Mouse (Mus musculus) fat pad, adult 2 months (tissue): ENCODE data around the gene Fads2.
"Not testable (repeated sequence)": the region's sequence is repeated elsewhere in the genome, so short reads cannot be mapped to it uniquely, and the experiment has no call there.

Source experiments
- DNase-seq: peaks from one replicate; pipeline ENCODE4 v3.0.0-alpha.2; 2011; ENCODE audit warnings: low read depth, low spot score; ENCODE audit errors: extremely low read depth

The Fads2 gene

GRCm38 (mm10) chr19:10101341-10102053, at the start of gene Fads2:
Gene Fads2, minus strand, starts transcription at chr19:10101746.
- DNase-seq, result no peak

GRCm38 (mm10) chr19:10149189-10149588, 47.6 kb upstream of the Fads2 start:
- DNase-seq, result peak; percentile 30

GRCm38 (mm10) chr19:10148555-10148954, 47.0 kb upstream of the Fads2 start:
- DNase-seq, result no peak

GRCm38 (mm10) chr19:10144464-10144863, 42.9 kb upstream of the Fads2 start:
- DNase-seq, result no peak

- no peak for DNase-seq
Measured at GRCm38 (mm10) chr19:10143667-10144066, 42.1 kb upstream of the Fads2 start.

- DNase-seq, result no peak
Measured at GRCm38 (mm10) chr19:10139736-10140135, 38.2 kb upstream of the Fads2 start.

GRCm38 (mm10) chr19:10137423-10137822, 35.9 kb upstream of the Fads2 start:
- DNase-seq, result no peak

GRCm38 (mm10) chr19:10134692-10135091, 33.1 kb upstream of the Fads2 start:
- no peak for DNase-seq

- DNase-seq, result not testable (repeated sequence)
Measured at GRCm38 (mm10) chr19:10129547-10129946, 28.0 kb upstream of the Fads2 start.

- DNase-seq, result no peak
Measured at GRCm38 (mm10) chr19:10126479-10127250, 25.1 kb upstream of the Fads2 start.

- no peak for DNase-seq
Measured at GRCm38 (mm10) chr19:10123892-10124634, 22.5 kb upstream of the Fads2 start.

GRCm38 (mm10) chr19:10122021-10122631, 20.6 kb upstream of the Fads2 start:
- no peak for DNase-seq

- DNase-seq, result no peak
Measured at GRCm38 (mm10) chr19:10116641-10117040, 15.1 kb upstream of the Fads2 start.

GRCm38 (mm10) chr19:10115373-10116158, 14.0 kb upstream of the Fads2 start:
- peak; percentile 84 for DNase-seq

- no peak for DNase-seq
Measured at GRCm38 (mm10) chr19:10112956-10113355, 11.4 kb upstream of the Fads2 start.

- no peak for DNase-seq
Measured at GRCm38 (mm10) chr19:10108666-10109065, 7.1 kb upstream of the Fads2 start.

GRCm38 (mm10) chr19:10108129-10108528, 6.6 kb upstream of the Fads2 start:
- DNase-seq, result no peak

GRCm38 (mm10) chr19:10107051-10107611, 5.6 kb upstream of the Fads2 start:
- no peak for DNase-seq

- DNase-seq, result no peak
Measured at GRCm38 (mm10) chr19:10106634-10107033, 5.1 kb upstream of the Fads2 start.

- DNase-seq, result no peak
Measured at GRCm38 (mm10) chr19:10105034-10105493, 3.5 kb upstream of the Fads2 start.
